Mouse (Mus musculus) bone marrow, adult 2 months (tissue): ENCODE results near the gene Actn3.

ENCODE experiments used
- CTCF ChIP-seq: fragments of 200-500 bp; IDR thresholded peaks from 2 replicates; pipeline ENCODE4 v1.5.1; 2011; ENCODE audit warnings: low read length, control low read depth; ENCODE audit not compliant: control insufficient read depth, insufficient read depth
- POLR2A ChIP-seq: fragments of 200-500 bp; IDR thresholded peaks from 2 replicates; pipeline ENCODE4 v1.6.1; 2011; ENCODE audit warnings: low read depth, mild to moderate bottlenecking, control low read depth, low read length, borderline replicate concordance; ENCODE audit not compliant: control insufficient read depth

GRCm38 (mm10) chr19:4909376-4909775, 31.7 kb upstream of the Actn3 start:
- TF ChIP-seq CTCF, result no peak
- no peak for TF ChIP-seq POLR2A
